Mouse (Mus musculus) hindbrain, embryonic 10.5 days (tissue): ENCODE results near the gene Ogt. TPM values are rescaled to one million over a fixed set of nuclear protein-coding genes. Genes with fewer than 3 reads are reported as not detected.

ENCODE experiments used
- DNase-seq: peaks from one replicate; pipeline ENCODE4 v3.0.0-alpha.2; 2017; ENCODE audit warnings: low spot score
- H3K27ac ChIP-seq: fragments of 300-500 bp; sonication (generic); 2 replicates; pipeline ENCODE4 v1.5.1; 2016; ENCODE audit warnings: mild to moderate bottlenecking, moderate library complexity
- H3K27me3 ChIP-seq: fragments of 300-500 bp; sonication (generic); 2 replicates; pipeline ENCODE4 v1.6.1; 2016; ENCODE audit warnings: mild to moderate bottlenecking; ENCODE audit not compliant: poor library complexity, insufficient read depth, severe bottlenecking
- H3K36me3 ChIP-seq: fragments of 300-500 bp; sonication (generic); 2 replicates; pipeline ENCODE4 v1.6.1; 2016; ENCODE audit warnings: mild to moderate bottlenecking, moderate library complexity
- H3K4me1 ChIP-seq: fragments of 300-500 bp; sonication (generic); replicated peaks from 2 replicates; pipeline ENCODE4 v1.6.1; 2016; ENCODE audit warnings: mild to moderate bottlenecking
- H3K4me3 ChIP-seq: fragments of 300-500 bp; sonication (generic); 2 replicates; pipeline ENCODE4 v1.5.1; 2016; ENCODE audit warnings: mild to moderate bottlenecking, moderate library complexity
- H3K9me3 ChIP-seq: fragments of 300-500 bp; sonication (generic); 2 replicates; pipeline ENCODE4 v1.6.1; 2016; ENCODE audit warnings: mild to moderate bottlenecking, moderate library complexity
- WGBS: fragments of 180-500 bp; shearing (Covaris S2); methylation state at CpG from one replicate; pipeline ENCODE4 v1.1.7; 2016; 5-methylcytosine and 5-hydroxymethylcytosine counted together
- polyA plus RNA-seq: library from polyadenylated mRNA; unstranded; fragments of >200 nt; fragmentation: Nextera tagmentation; extraction: Ambion mirVana; gene quantifications from 2 replicates; pipeline ENCODE4 v1.2.1, GENCODE M21; 2016

Gene Ogt
- 138 and 140 TPM in 2 replicates for polyA plus RNA-seq

- peaks cover 31% of the 10 kb centered on the region for H3K27me3 ChIP-seq
- H3K36me3 ChIP-seq = peaks cover 10% of the 10 kb centered on the region
- peaks cover 4% of the 10 kb centered on the region; the same call in 1 of the 2 replicates for H3K4me1 ChIP-seq
- H3K9me3 ChIP-seq = no peaks in the 10 kb centered on the region
- 10% methylated on average over 24 of the region's 24 CpGs for WGBS
- DNase-seq = peak; percentile 87
- peak within 1 kb of the TSS; percentile 92 for H3K27ac ChIP-seq
- H3K4me3 ChIP-seq = peak within 1 kb of the TSS; percentile 71
Measured at GRCm38 (mm10) chrX:101639741-101640166, at the start of gene Ogt. Gene Ogt, plus strand, starts transcription at chrX:101640060.

GRCm38 (mm10) chrX:101616183-101616582 lies 23.7 kb upstream of the Ogt start:
- Histone ChIP-seq H3K36me3 (no peaks in the 10 kb centered on the region), H3K4me3 (no peak overlapping the region), H3K27me3 (peaks cover 3% of the 10 kb centered on the region), H3K9me3 (no peaks in the 10 kb centered on the region), H3K4me1 (no peaks in the 10 kb centered on the region), H3K27ac (no peak overlapping the region)
- WGBS = 92% methylated on average over 3 of the region's 3 CpGs
- DNase-seq = no peak

GRCm38 (mm10) chrX:101617889-101618288 lies 22.0 kb upstream of the Ogt start:
- DNase-seq = no peak
- no peaks in the 10 kb centered on the region for H3K9me3 ChIP-seq
- H3K4me1 ChIP-seq = no peaks in the 10 kb centered on the region
- no peak overlapping the region for H3K27ac ChIP-seq
- 79% methylated on average over 10 of the region's 10 CpGs for WGBS
- no peak overlapping the region for H3K4me3 ChIP-seq
- H3K27me3 ChIP-seq = peaks cover 3% of the 10 kb centered on the region; the same call in 1 of the 2 replicates
- H3K36me3 ChIP-seq = no peaks in the 10 kb centered on the region

- no peaks in the 10 kb centered on the region for H3K9me3 ChIP-seq
- H3K27me3 ChIP-seq = peaks cover 3% of the 10 kb centered on the region; the same call in 1 of the 2 replicates
- H3K27ac ChIP-seq = no peak overlapping the region
- no peaks in the 10 kb centered on the region for H3K36me3 ChIP-seq
- WGBS = 65% methylated on average over 6 of the region's 6 CpGs
- no peak for DNase-seq
- no peaks in the 10 kb centered on the region for H3K4me1 ChIP-seq
- no peak overlapping the region for H3K4me3 ChIP-seq
Measured at GRCm38 (mm10) chrX:101620317-101620716, 19.5 kb upstream of the Ogt start.

GRCm38 (mm10) chrX:101622539-101622938 lies 17.3 kb upstream of the Ogt start:
- no peak overlapping the region for H3K27ac ChIP-seq
- no peaks in the 10 kb centered on the region for H3K4me1 ChIP-seq
- WGBS = 47% methylated on average over 3 of the region's 3 CpGs
- no peaks in the 10 kb centered on the region for H3K36me3 ChIP-seq
- no peak for DNase-seq
- peaks cover 3% of the 10 kb centered on the region; the same call in 1 of the 2 replicates for H3K27me3 ChIP-seq
- H3K4me3 ChIP-seq = no peak overlapping the region
- H3K9me3 ChIP-seq = no peaks in the 10 kb centered on the region

- WGBS = 19% methylated on average over 9 of the region's 9 CpGs
- Histone ChIP-seq H3K27ac (no peak overlapping the region), H3K4me1 (no peaks in the 10 kb centered on the region; the same call in 1 of the 2 replicates), H3K4me3 (no peak overlapping the region), H3K36me3 (no peaks in the 10 kb centered on the region), H3K27me3 (peaks cover 34% of the 10 kb centered on the region), H3K9me3 (no peaks in the 10 kb centered on the region)
- DNase-seq = no peak
Measured at GRCm38 (mm10) chrX:101636821-101637525, 2.9 kb upstream of the Ogt start.

GRCm38 (mm10) chrX:101638856-101639255 lies 1.0 kb upstream of the Ogt start:
- WGBS = 35% methylated on average over 3 of the region's 3 CpGs
- Histone ChIP-seq H3K9me3 (no peaks in the 10 kb centered on the region), H3K27ac (peak overlapping the region; percentile 92), H3K27me3 (peaks cover 31% of the 10 kb centered on the region), H3K4me1 (peaks cover 4% of the 10 kb centered on the region; the same call in 1 of the 2 replicates), H3K36me3 (peaks cover 2% of the 10 kb centered on the region), H3K4me3 (peak overlapping the region; percentile 71)
- DNase-seq = no peak

- Histone ChIP-seq H3K27ac (peak overlapping the region; percentile 92), H3K4me1 (peaks cover 4% of the 10 kb centered on the region; the same call in 1 of the 2 replicates), H3K27me3 (peaks cover 31% of the 10 kb centered on the region)
Measured at GRCm38 (mm10) chrX:101639306-101639705, 554 bp upstream of the Ogt start.

GRCm38 (mm10) chrX:101640194-101641160 lies 617 bp downstream of the Ogt start:
- H3K4me3 ChIP-seq = peak overlapping the region; percentile 71
- peak; percentile 40 for DNase-seq
- WGBS = 15% methylated on average over 45 of the region's 45 CpGs
- H3K9me3 ChIP-seq = no peaks in the 10 kb centered on the region
- peaks cover 4% of the 10 kb centered on the region; the same call in 1 of the 2 replicates for H3K4me1 ChIP-seq
- H3K27me3 ChIP-seq = peaks cover 31% of the 10 kb centered on the region
- H3K27ac ChIP-seq = peak overlapping the region; percentile 92
- H3K36me3 ChIP-seq = peaks cover 16% of the 10 kb centered on the region

More at GRCm38 (mm10) chrX:101639306-101639705, 554 bp upstream of the Ogt start:
- Histone ChIP-seq H3K36me3 (peaks cover 7% of the 10 kb centered on the region), H3K4me3 (peak overlapping the region; percentile 71), H3K9me3 (no peaks in the 10 kb centered on the region)
- 16% methylated on average over 13 of the region's 13 CpGs for WGBS
- DNase-seq = peak; percentile 10

- Histone ChIP-seq H3K4me1 (peaks cover 4% of the 10 kb centered on the region; the same call in 1 of the 2 replicates), H3K9me3 (no peaks in the 10 kb centered on the region), H3K27ac (peak overlapping the region; percentile 92), H3K4me3 (peak overlapping the region; percentile 71), H3K36me3 (peaks cover 21% of the 10 kb centered on the region), H3K27me3 (peaks cover 31% of the 10 kb centered on the region)
- WGBS = 11% methylated on average over 6 of the region's 6 CpGs
- no peak for DNase-seq
Measured at GRCm38 (mm10) chrX:101641161-101641530, 1.3 kb downstream of the Ogt start.

GRCm38 (mm10) chrX:101642091-101642490 lies 2.2 kb downstream of the Ogt start:
- Histone ChIP-seq H3K27me3 (peaks cover 29% of the 10 kb centered on the region), H3K4me3 (peak overlapping the region; percentile 71), H3K36me3 (peaks cover 27% of the 10 kb centered on the region), H3K9me3 (no peaks in the 10 kb centered on the region), H3K4me1 (peaks cover 4% of the 10 kb centered on the region; the same call in 1 of the 2 replicates), H3K27ac (peak overlapping the region; percentile 92; the same call in 1 of the 2 replicates)
- DNase-seq = no peak
- WGBS = 25% methylated on average over 5 of the region's 5 CpGs

GRCm38 (mm10) chrX:101645286-101645685 lies 5.4 kb downstream of the Ogt start:
- H3K4me3 ChIP-seq = no peak overlapping the region
- H3K4me1 ChIP-seq = 0 out of 2 replicates have a peak, but pooled peaks cover 4% of the 10 kb centered on the region
- H3K36me3 ChIP-seq = peaks cover 37% of the 10 kb centered on the region
- DNase-seq = no peak
- H3K27ac ChIP-seq = no peak overlapping the region
- WGBS = 76% methylated on average over 2 of the region's 2 CpGs
- H3K27me3 ChIP-seq = peaks cover 11% of the 10 kb centered on the region
- no peaks in the 10 kb centered on the region for H3K9me3 ChIP-seq
